Mouse (Mus musculus): Measurements from ENCODE around the gene Spdl1.

DNA sequence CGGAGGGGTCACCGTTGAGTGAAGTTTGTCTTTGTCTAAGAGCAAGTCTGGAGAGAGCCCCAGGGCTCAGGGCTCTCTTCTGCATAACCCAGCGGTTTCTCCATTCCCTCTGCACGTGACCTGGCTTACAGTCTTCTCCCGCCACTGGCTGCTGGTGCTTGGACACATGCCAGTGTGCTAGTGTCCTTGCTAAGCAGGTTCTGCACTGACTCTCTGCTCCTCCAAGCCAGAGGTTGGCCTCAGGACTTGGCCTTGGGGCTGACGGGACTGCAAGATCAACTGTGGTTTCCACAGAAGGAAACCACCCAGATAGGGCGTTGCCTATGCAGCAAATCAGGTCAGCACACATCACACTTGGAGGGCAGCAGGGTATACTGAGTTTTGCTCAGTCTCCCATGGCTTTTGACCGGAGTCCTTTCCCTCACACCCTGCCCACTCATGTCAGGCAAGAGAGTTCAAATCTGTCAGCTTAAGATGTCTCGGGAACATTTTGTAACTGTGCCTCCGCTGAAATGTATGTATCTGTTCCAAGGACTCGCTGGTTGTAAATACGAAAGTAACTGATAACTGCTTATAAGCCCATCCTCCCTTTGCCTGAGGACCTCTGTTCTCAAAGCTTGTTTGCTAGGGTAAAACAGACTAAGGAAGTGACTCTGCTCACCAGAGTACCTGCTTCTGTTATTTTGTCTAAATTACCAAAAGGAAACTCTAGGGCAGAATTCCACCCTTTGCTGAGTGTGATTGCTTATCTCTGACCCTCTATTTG lies 62.0 kb downstream of the Spdl1 start:
- TF ChIP-seq CTCF (IDR thresholded peaks at IDR 0.05; ENCODE audit: low read depth) (no peak), EP300 (optimal IDR thresholded peaks at IDR 0.05) (no peak)
